Mouse (Mus musculus): Measurements from ENCODE around the gene Olfr1341. TPM values are rescaled to one million over a fixed set of nuclear protein-coding genes. Genes with fewer than 3 reads are reported as not detected.

Gene Olfr1341
- polyA plus RNA-seq (2012; rRNA removed) = not detected in 2 replicates

DNA sequence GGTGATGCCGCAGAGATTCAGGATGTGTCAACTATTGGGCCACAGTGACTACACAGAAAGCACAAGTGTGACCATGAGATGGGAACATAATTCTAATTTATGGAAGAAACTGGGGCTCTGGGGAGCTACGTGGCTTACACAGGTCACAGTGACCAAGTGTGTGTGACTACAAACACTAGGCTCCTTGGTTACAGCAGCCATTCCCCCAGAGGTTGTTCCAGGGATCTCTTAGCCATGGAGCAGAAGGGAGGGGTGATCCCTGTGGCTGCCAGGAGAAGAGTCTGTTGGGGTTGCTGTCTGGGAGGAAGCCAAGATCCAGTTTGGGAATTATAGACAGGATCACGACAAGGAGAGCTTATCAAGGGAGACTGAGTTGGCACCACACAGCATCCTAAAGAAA, at the start of gene Olfr1341:
Gene Olfr1341, plus strand, starts transcription at position 301 of the 400 bp plus-strand sequence.

GRCm38 (mm10) chr4:118658652-118659051, 44.7 kb upstream of the Olfr1341 start, which contains the start of gene Olfr62:
Gene Olfr62 (plus strand): TSS chr4:118658952.

DNA sequence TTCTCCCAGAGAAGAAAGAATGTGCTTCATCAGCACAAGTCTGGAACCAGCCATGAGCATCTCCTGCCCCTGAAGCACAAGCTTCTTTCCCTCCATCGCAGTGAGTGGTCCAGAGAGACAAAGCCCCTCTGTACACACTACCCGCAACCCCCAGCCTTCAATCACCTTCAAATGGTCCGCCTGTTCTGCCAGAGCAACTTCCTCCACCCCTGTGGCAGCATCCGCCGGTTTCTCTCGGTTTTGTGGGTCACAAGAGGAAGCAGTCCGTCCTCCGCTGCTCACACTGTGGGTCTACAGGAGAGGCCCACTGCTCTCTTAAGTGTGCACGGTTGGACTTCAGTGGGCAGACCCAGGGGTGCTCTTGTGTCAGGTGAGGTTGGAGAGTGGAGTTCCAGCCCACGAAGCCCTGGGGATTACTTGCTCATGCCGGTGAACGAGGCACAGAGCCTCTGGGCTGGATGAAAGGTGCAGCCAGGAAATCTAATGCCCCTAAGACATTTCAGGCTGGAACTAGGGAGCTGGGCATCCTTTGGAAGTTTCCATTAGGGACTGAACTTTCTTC, 10.8 kb upstream of the Olfr1341 start, which contains the start of gene Olfr1342:
Gene Olfr1342, minus strand, starts transcription at position 345 of the 562 bp plus-strand sequence.

GRCm38 (mm10) chr4:118719838-118720237, 16.5 kb downstream of the Olfr1341 start, which contains the start of gene Olfr1340:
Gene Olfr1340 (plus strand): TSS chr4:118720138.

GRCm38 (mm10) chr4:118731875-118732274, 28.6 kb downstream of the Olfr1341 start, which contains the start of gene Olfr1339:
Gene Olfr1339 (plus strand): TSS chr4:118732175.

DNA sequence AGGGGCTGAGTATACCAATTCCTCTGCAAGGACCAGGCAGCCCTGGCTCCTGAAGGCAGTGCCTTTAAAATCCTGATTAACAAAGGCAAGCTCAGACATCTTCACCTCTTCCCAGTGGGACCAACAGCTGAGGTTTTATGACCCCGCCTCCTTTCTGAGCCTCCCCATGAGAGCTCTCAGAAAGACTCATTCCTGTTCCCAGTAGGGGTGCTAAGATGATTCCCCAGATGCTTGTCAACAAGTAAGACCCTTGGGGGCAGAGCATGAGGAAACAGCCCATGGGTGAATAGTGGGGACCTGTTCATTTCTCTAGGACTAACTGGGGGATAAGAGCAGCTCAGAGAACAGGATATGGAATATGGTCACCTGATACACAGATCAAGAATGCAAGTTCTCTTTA, 55.3 kb downstream of the Olfr1341 start, which contains the start of gene Olfr1338:
Gene Olfr1338, minus strand, starts transcription at position 101 of the 400 bp plus-strand sequence.

Other genes starting within 250 kb of the Olfr1341 start
- 0.06 and 0.13 TPM in 2 replicates for gene Mpl, start 246.0 kb upstream of the Olfr1341 start, polyA plus RNA-seq (2012; rRNA removed)
- gene Tie1, start 213.5 kb upstream of the Olfr1341 start, polyA plus RNA-seq (2012; rRNA removed) = 11.6 and 16.0 TPM in 2 replicates
- 39.2 and 42.8 TPM in 2 replicates for gene 2610528J11Rik, start 176.5 kb upstream of the Olfr1341 start, polyA plus RNA-seq (2012; rRNA removed)
- gene Tmem125, start 159.5 kb upstream of the Olfr1341 start, polyA plus RNA-seq (2012; rRNA removed) = 32.9 and 43.0 TPM in 2 replicates
- gene Cfap57, start 82.7 kb upstream of the Olfr1341 start, polyA plus RNA-seq (2012; rRNA removed) = 0.04 and 0.05 TPM in 2 replicates
- 1.3 and 1.7 TPM in 2 replicates for gene Ebna1bp2, start 82.7 kb upstream of the Olfr1341 start, polyA plus RNA-seq (2012; rRNA removed)
- not detected in 2 replicates for gene Olfr62, start 44.6 kb upstream of the Olfr1341 start, polyA plus RNA-seq (2012; rRNA removed)
- not detected in 2 replicates for gene Olfr1342, start 10.8 kb upstream of the Olfr1341 start, polyA plus RNA-seq (2012; rRNA removed)
- gene Olfr1340, start 16.6 kb downstream of the Olfr1341 start, polyA plus RNA-seq (2012; rRNA removed) = not detected in 2 replicates
- gene Olfr1339, start 28.7 kb downstream of the Olfr1341 start, polyA plus RNA-seq (2012; rRNA removed) = not detected in 2 replicates
- gene Olfr1338, start 55.2 kb downstream of the Olfr1341 start, polyA plus RNA-seq (2012; rRNA removed) = not detected in 2 replicates
- not detected in 2 replicates for gene Olfr1337, start 79.1 kb downstream of the Olfr1341 start, polyA plus RNA-seq (2012; rRNA removed)
- gene Olfr1335, start 106.4 kb downstream of the Olfr1341 start, polyA plus RNA-seq (2012; rRNA removed) = not detected in 2 replicates
- gene Olfr1333, start 132.8 kb downstream of the Olfr1341 start, polyA plus RNA-seq (2012; rRNA removed) = not detected in 2 replicates
- gene Olfr1331, start 161.1 kb downstream of the Olfr1341 start, polyA plus RNA-seq (2012; rRNA removed) = not detected in 2 replicates
- gene Olfr1330, start 185.1 kb downstream of the Olfr1341 start, polyA plus RNA-seq (2012; rRNA removed) = not detected in 2 replicates
- not detected in 2 replicates for gene Olfr1329, start 213.9 kb downstream of the Olfr1341 start, polyA plus RNA-seq (2012; rRNA removed)
- gene Olfr1328, start 235.1 kb downstream of the Olfr1341 start, polyA plus RNA-seq (2012; rRNA removed) = not detected in 2 replicates

Data from stomach, adult 2 months (tissue).